Mouse (Mus musculus): ENCODE data around the gene Krt78. TPM values are rescaled to one million over a fixed set of nuclear protein-coding genes. Genes with fewer than 3 reads are reported as not detected.

Krt78 gene
- total and polyA plus RNA-seq, 3 experiments = not detected

DNA sequence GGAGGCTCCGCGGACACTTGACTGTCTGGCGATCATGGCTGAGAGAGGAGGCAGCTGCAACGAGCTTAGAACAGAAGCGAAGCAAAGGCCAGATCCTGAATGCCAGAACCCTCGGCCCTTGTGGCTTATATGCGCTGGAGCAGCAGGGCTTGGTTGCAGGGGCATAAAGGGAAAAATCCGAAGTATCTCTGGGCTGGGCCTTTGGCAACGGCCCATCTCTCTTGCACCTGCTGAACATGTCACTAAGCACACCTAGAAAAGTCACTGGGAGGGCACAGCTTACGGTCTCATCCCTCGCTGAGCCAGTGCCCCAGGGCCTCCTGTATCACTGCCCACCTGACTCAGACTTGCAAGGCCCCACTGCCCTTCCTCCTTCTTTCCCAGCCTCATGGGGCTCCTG is 29.5 kb downstream of the Krt78 start, which contains the start of gene Krt4:
Gene Krt4, minus strand, starts transcription at position 101 of the 400 bp plus-strand sequence.
- Histone ChIP-seq H3K79me2 (replicated peaks; ENCODE audit: control insufficient read depth, extremely low read depth, insufficient read depth, poor library complexity, severe bottlenecking) (no peaks in the 10 kb centered on the region), H3K27ac (ENCODE audit: insufficient read depth, low read depth) (no peak within 1 kb of the TSS), H3K9me3 (replicated peaks; ENCODE audit: low read length) (no peaks in the 10 kb centered on the region), H3K27me3 (replicated peaks) (peaks cover 98% of the 10 kb centered on the region), H3K4me2 (ENCODE audit: insufficient read depth, low read depth, poor library complexity, severe bottlenecking) (no peak within 1 kb of the TSS), H3K4me1 (ENCODE audit: control insufficient read depth in 1 of 2, insufficient read depth in 2 of 2) (no peaks in the 10 kb centered on the region), H3K36me3 (replicated peaks in 1 of 2; ENCODE audit: control insufficient read depth in 1 of 2, insufficient read depth in 1 of 2, low read length in 1 of 2) (no peaks in the 10 kb centered on the region), H3K9ac (ENCODE audit: insufficient read depth, low read depth) (no peak within 1 kb of the TSS), H3K4me3 (replicated peaks in 1 of 3; ENCODE audit: low read depth in 2 of 3, low read length in 2 of 3, poor library complexity in 1 of 3) (no peak within 1 kb of the TSS)
- in situ Hi-C loops (cut with MboI; ENCODE audit: low pct_ligation_motif_present, low pct_unique_long_range_greater_than_20kb, low sequenced_read_pairs) (no loop called here), dilution Hi-C loops (cut with MboI; ENCODE audit: extremely low pct_ligation_motif_present, extremely low pct_unique_long_range_greater_than_20kb, low sequenced_read_pairs) (no loop called here)
- DNase-seq (ENCODE audit: extremely low read depth) = no peak
- TF ChIP-seq SIN3A (IDR thresholded peaks at IDR 0.05; ENCODE audit: low read length) (no peak), EP300 (IDR thresholded peaks at IDR 0.05; ENCODE audit: low read length) (no peak), ZKSCAN1 (IDR thresholded peaks at IDR 0.05; ENCODE audit: borderline replicate concordance, low read depth, low read length) (no peak), ELF1 (IDR thresholded peaks at IDR 0.05; ENCODE audit: low read depth, low read length) (no peak), SMC3 (IDR thresholded peaks at IDR 0.05; ENCODE audit: low read depth, low read length) (no peak), GABPA (IDR thresholded peaks at IDR 0.05; ENCODE audit: insufficient replicate concordance, low read depth, low read length) (no peak), RCOR1 (conservative IDR thresholded peaks at IDR 0.05; ENCODE audit: low read depth, low read length) (no peak), ZC3H11A (IDR thresholded peaks at IDR 0.05; ENCODE audit: low read depth, low read length) (no peak), KAT2A (IDR thresholded peaks at IDR 0.05; ENCODE audit: insufficient replicate concordance, low read length) (no peak), POLR2A (IDR thresholded peaks at IDR 0.05; ENCODE audit: low read depth, low read length) (no peak), NRF1 (IDR thresholded peaks at IDR 0.05; ENCODE audit: low read depth, low read length) (no peak), PAX5 (IDR thresholded peaks at IDR 0.05; ENCODE audit: low read length) (no peak)

DNA sequence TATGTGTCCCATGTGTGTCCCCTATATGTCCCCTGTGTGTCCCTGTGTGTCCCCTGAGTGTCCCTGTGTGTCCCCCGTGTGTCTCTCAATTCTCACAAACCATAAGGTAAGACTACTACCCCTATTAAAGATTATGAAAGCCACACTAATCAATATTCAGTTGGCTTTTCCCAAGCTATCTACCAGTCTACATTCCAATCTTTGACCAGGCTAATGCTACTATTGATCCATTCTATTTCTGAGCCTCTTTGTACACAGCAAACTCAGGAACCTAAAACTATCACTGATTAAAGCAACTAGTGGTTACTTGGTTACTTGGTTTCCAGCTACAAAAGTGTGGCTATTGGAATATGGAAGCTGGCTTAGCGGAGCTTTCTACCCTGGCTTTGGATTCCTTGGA is 31.8 kb downstream of the Krt78 start:
- in situ Hi-C loops (cut with MboI; ENCODE audit: low pct_ligation_motif_present, low pct_unique_long_range_greater_than_20kb, low sequenced_read_pairs) = no loop called here
- Histone ChIP-seq H3K9ac (ENCODE audit: insufficient read depth, low read depth) (no peak overlapping the region), H3K27me3 (replicated peaks) (peaks cover 100% of the 10 kb centered on the region)

More for the DNA sequence above, 31.8 kb downstream of the Krt78 start:
- no peaks in the 10 kb centered on the region for H3K4me1 ChIP-seq (ENCODE audit: control insufficient read depth in 1 of 2, insufficient read depth in 2 of 2)
- dilution Hi-C loops (cut with MboI; ENCODE audit: extremely low pct_ligation_motif_present, extremely low pct_unique_long_range_greater_than_20kb, low sequenced_read_pairs) = no loop called here
- no peak overlapping the region for H3K4me2 ChIP-seq (ENCODE audit: insufficient read depth, low read depth, poor library complexity, severe bottlenecking)
- no peak overlapping the region for H3K4me3 ChIP-seq (replicated peaks in 1 of 3; ENCODE audit: low read depth in 2 of 3, low read length in 2 of 3, poor library complexity in 1 of 3)
- no peaks in the 10 kb centered on the region for H3K36me3 ChIP-seq (replicated peaks in 1 of 2; ENCODE audit: control insufficient read depth in 1 of 2, insufficient read depth in 1 of 2, low read length in 1 of 2)
- H3K79me2 ChIP-seq (replicated peaks; ENCODE audit: control insufficient read depth, extremely low read depth, insufficient read depth, poor library complexity, severe bottlenecking) = no peaks in the 10 kb centered on the region
- no peak for DNase-seq (ENCODE audit: extremely low read depth)
- no peak overlapping the region for H3K27ac ChIP-seq (ENCODE audit: insufficient read depth, low read depth)
- TF ChIP-seq CHD1 (IDR thresholded peaks at IDR 0.05; ENCODE audit: low read depth, low read length) (no peak), MXI1 (IDR thresholded peaks at IDR 0.05; ENCODE audit: low read depth, low read length) (no peak), MEF2A (IDR thresholded peaks at IDR 0.05; ENCODE audit: borderline replicate concordance, low read depth, low read length) (no peak), MAFK (IDR thresholded peaks at IDR 0.05; ENCODE audit: insufficient replicate concordance, low read length) (no peak), ZMIZ1 (IDR thresholded peaks at IDR 0.05; ENCODE audit: low read depth, low read length) (no peak), JUN (IDR thresholded peaks at IDR 0.05; ENCODE audit: insufficient read depth, low read depth, low read length) (no peak), NRF1 (IDR thresholded peaks at IDR 0.05; ENCODE audit: low read depth, low read length) (no peak), HCFC1 (IDR thresholded peaks at IDR 0.05; ENCODE audit: low read depth, low read length) (no peak), SIN3A (IDR thresholded peaks at IDR 0.05; ENCODE audit: low read length) (no peak)
- no peaks in the 10 kb centered on the region for H3K9me3 ChIP-seq (replicated peaks; ENCODE audit: low read length)
